Mouse (Mus musculus): ENCODE measurements around the gene Sh3tc1.

- TF ChIP-seq CTCF (IDR thresholded peaks at IDR 0.05; ENCODE audit: control insufficient read depth, insufficient read depth, insufficient replicate concordance, low read depth, low read length) (no peak), POLR2A (IDR thresholded peaks at IDR 0.05; ENCODE audit: control insufficient read depth, low read depth, low read length) (no peak)
These were observed 11.3 kb downstream of the Sh3tc1 start for GRCm38 (mm10) chr5:35728344-35728956.
